Mouse (Mus musculus) right cerebral cortex, postnatal 25 days (tissue): ENCODE results near the gene H2-Ob.
A peak's percentile ranks its signal among the peaks of the same experiment; 100 is the strongest.

Source experiments
- DNase-seq: peaks from one replicate; pipeline ENCODE4 v3.0.0; 2022

The H2-Ob gene

GRCm38 (mm10) chr17:34287648-34288047 is 48.9 kb downstream of the H2-Ob start, which contains the start of gene H2-Aa:
H2-Aa (minus strand) TSS chr17:34287823.
- peak; percentile 71 for DNase-seq

GRCm38 (mm10) chr17:34288131-34288530 is 49.4 kb downstream of the H2-Ob start:
- no peak for DNase-seq

- peak; percentile 67 for DNase-seq
Observed at GRCm38 (mm10) chr17:34291609-34292008, 52.9 kb downstream of the H2-Ob start.

- DNase-seq: no peak
Observed at GRCm38 (mm10) chr17:34292570-34292969, 53.9 kb downstream of the H2-Ob start.

GRCm38 (mm10) chr17:34293533-34293932 is 54.8 kb downstream of the H2-Ob start:
- DNase-seq: no peak

- DNase-seq: no peak
Observed at GRCm38 (mm10) chr17:34294249-34294648, 55.5 kb downstream of the H2-Ob start.

GRCm38 (mm10) chr17:34295307-34295706 is 56.6 kb downstream of the H2-Ob start:
- no peak for DNase-seq

- peak; percentile 17 for DNase-seq
Observed at GRCm38 (mm10) chr17:34295891-34296794, 57.4 kb downstream of the H2-Ob start.

GRCm38 (mm10) chr17:34299356-34299755 is 60.7 kb downstream of the H2-Ob start:
- DNase-seq: no peak

GRCm38 (mm10) chr17:34300071-34300470 is 61.4 kb downstream of the H2-Ob start:
- no peak for DNase-seq

- DNase-seq: no peak
Observed at GRCm38 (mm10) chr17:34300691-34301566, 62.2 kb downstream of the H2-Ob start.

GRCm38 (mm10) chr17:34301670-34302190 is 63.0 kb downstream of the H2-Ob start:
- DNase-seq: no peak

- DNase-seq: no peak
Observed at GRCm38 (mm10) chr17:34303789-34304188, 65.1 kb downstream of the H2-Ob start.
